Mouse (Mus musculus): ENCODE measurements around the gene Vti1a. TPM values are rescaled to one million over a fixed set of nuclear protein-coding genes. Genes with fewer than 3 reads are reported as not detected.

Gene Vti1a
- total and polyA plus RNA-seq, 2 experiments from 2014 or later = 6.6 to 12.5 TPM

DNA sequence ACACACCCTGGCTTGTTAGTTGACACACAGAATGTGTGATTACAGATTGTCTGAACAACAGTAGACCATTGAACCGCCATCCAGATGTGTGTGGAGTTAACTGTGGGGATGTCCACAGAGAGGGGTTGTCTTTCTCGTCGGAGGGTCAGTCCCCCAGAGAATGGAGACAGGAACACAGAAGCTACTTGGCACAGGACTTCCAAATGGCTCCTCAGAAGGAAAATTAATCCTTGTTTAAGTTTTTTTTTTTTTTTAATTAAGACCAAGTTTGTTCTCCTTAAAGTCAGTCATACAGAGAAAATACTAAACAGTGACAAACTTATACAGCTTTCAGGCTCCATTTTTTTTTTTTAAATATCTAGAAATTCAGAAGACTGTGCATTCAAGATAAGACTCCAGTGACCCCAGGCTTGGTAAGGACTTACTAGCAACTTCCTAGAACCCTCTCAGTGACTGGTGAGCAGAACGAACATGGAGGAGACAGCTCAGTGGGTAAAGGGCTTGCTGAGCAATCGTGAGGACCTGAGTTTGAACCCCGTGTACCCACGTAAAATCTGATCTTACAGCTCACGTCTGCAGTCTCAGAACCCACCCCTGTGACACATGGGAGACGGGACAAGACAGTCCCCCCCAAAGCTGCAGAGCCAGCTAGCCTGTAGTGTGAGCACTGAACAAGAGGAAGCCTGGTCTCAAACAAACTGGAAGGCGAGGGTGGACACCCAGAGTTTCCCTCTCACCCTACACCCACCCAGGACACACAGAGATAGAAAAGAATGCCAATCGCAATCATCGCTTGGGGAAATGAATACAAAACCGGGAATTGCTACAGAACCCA lies 248.2 kb downstream of the Vti1a start:
- Histone ChIP-seq H3K36me3 (replicated peaks; ENCODE audit: control insufficient read depth, insufficient read depth, low read length) (no peaks in the 10 kb centered on the region), H3K27ac (ENCODE audit: low read depth) (peak overlapping the region; percentile 55; the same call in 1 of the 2 replicates), H3K27me3 (ENCODE audit: control insufficient read depth, insufficient read depth, low read length) (no peaks in the 10 kb centered on the region), H3K4me3 (ENCODE audit: low read depth, low read length) (no peak overlapping the region), H3K4me1 (ENCODE audit: control insufficient read depth, insufficient read depth) (peaks cover 43% of the 10 kb centered on the region), H3K4me2 (ENCODE audit: low read depth, low read length) (no peak overlapping the region), H3K9me3 (replicated peaks; ENCODE audit: control insufficient read depth, low read length) (no peaks in the 10 kb centered on the region), H3K9ac (replicated peaks; ENCODE audit: low read depth, low read length) (no peak overlapping the region)
- ATAC-seq (ENCODE audit: insufficient read depth, low read depth) = no peak
- TF ChIP-seq EP300 (IDR thresholded peaks at IDR 0.05; ENCODE audit: low read depth) = no peak
- TF ChIP-seq CTCF (IDR thresholded peaks at IDR 0.05; ENCODE audit: low read depth) = no peak
- DNase-seq (ENCODE audit: low spot score) = no peak
- WGBS = 87% methylated on average over 13 of the region's 13 CpGs

DNA sequence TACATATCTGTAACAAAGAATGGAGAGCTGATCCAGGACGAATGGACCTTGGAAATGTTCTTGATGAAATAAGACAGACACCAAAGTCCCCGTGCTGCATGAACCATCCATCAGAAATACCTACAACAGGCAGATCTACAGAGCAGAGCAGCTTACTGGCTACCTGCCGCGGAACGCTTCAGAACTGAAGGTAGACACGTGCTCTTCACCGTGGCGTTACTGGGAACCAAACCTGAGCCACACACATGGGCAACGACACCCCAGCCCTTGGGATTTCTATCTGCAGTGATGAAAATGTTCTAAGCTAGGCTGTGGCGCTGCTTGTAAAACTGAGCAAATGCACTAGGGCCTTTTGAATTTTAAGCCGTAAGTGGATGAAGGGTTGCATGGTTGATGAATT lies 249.0 kb downstream of the Vti1a start:
- 93% methylated on average over 11 of the region's 11 CpGs for WGBS
- H3K9me3 ChIP-seq (replicated peaks; ENCODE audit: control insufficient read depth, low read length) = no peaks in the 10 kb centered on the region
- H3K27ac ChIP-seq (ENCODE audit: low read depth) = no peak overlapping the region
- no peak overlapping the region for H3K4me3 ChIP-seq (ENCODE audit: low read depth, low read length)
- DNase-seq (ENCODE audit: low spot score) (no peak), ATAC-seq (ENCODE audit: insufficient read depth, low read depth) (no peak)
- no peak for TF ChIP-seq EP300 (IDR thresholded peaks at IDR 0.05; ENCODE audit: low read depth)
- no peak for TF ChIP-seq CTCF (IDR thresholded peaks at IDR 0.05; ENCODE audit: low read depth)
- no peak overlapping the region for H3K4me2 ChIP-seq (ENCODE audit: low read depth, low read length)
- no peak overlapping the region for H3K9ac ChIP-seq (replicated peaks; ENCODE audit: low read depth, low read length)
- H3K4me1 ChIP-seq (ENCODE audit: control insufficient read depth, insufficient read depth) = peaks cover 51% of the 10 kb centered on the region
- H3K36me3 ChIP-seq (replicated peaks; ENCODE audit: control insufficient read depth, insufficient read depth, low read length) = no peaks in the 10 kb centered on the region
- no peaks in the 10 kb centered on the region for H3K27me3 ChIP-seq (ENCODE audit: control insufficient read depth, insufficient read depth, low read length)

DNA sequence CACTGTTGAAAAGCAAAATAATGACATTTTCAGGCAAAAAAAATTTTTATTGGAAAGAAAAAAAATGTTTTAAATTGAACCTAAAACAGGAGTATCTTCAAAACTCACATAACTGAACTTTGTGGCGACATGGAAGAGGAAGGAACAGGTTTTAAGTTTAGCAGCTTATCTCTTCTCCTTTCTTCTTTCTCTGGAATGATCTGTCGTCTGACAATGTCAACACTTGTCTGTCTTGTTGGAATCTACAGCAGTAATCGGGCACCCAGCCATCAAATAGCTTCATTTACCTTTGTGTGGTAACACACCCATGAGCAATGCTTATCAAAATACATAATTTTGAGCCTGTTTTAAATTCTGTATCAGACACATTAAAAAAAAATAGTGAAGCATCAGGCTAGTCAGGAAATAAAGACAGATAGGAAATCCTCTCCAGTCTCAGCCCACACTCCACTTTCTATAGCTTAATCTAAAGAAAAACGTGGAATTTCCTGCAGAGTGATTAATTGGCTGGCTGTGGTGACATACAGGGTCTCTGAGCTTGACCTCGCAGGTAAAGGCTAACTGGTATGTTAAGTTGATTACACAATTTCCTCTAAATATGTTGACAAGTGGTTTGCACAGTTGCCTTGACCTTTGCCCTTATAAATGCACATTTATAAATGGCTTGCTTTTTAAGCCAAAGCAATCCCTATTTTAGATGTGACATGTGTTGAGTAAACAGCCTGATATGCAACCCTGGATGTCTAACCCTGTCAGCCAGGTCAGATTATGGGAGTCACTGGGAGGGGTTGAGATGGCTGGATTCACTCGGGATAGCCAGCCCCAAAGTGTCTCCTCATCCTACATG lies 249.7 kb downstream of the Vti1a start:
- ATAC-seq (ENCODE audit: insufficient read depth, low read depth) = no peak
- Histone ChIP-seq H3K36me3 (replicated peaks; ENCODE audit: control insufficient read depth, insufficient read depth, low read length) (no peaks in the 10 kb centered on the region), H3K9me3 (replicated peaks; ENCODE audit: control insufficient read depth, low read length) (no peaks in the 10 kb centered on the region), H3K27ac (ENCODE audit: low read depth) (no peak overlapping the region), H3K4me2 (ENCODE audit: low read depth, low read length) (no peak overlapping the region), H3K27me3 (ENCODE audit: control insufficient read depth, insufficient read depth, low read length) (no peaks in the 10 kb centered on the region), H3K4me1 (ENCODE audit: control insufficient read depth, insufficient read depth) (peaks cover 57% of the 10 kb centered on the region), H3K9ac (replicated peaks; ENCODE audit: low read depth, low read length) (no peak overlapping the region), H3K4me3 (ENCODE audit: low read depth, low read length) (no peak overlapping the region)
- 52% methylated on average over 6 of the region's 6 CpGs for WGBS
- no peak for DNase-seq (ENCODE audit: low spot score)
- TF ChIP-seq CTCF (IDR thresholded peaks at IDR 0.05; ENCODE audit: low read depth) (no peak), EP300 (IDR thresholded peaks at IDR 0.05; ENCODE audit: low read depth) (no peak)

DNA sequence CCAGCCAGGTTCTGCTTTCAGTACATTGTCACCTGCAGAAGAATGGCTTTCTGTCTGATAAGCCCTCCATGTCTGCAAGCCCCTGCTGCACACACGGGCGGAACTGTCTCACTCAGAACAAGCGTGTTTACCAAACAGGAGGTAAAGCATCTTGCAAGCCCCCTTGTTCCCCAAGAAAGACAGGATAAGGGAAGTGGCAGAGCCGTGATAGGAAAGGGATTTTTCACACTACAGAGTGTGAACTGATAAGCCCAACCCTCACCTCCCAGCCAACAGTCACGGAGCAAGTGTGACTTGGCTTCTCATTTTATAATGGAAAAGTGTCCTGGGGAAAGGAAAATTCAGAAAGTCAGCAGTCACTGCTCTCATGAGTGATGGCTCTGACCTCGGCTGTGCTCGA lies 253.0 kb downstream of the Vti1a start:
- Histone ChIP-seq H3K4me2 (ENCODE audit: low read depth, low read length) (no peak overlapping the region), H3K4me3 (ENCODE audit: low read depth, low read length) (no peak overlapping the region), H3K27me3 (ENCODE audit: control insufficient read depth, insufficient read depth, low read length) (no peaks in the 10 kb centered on the region), H3K9me3 (replicated peaks; ENCODE audit: control insufficient read depth, low read length) (no peaks in the 10 kb centered on the region), H3K27ac (ENCODE audit: low read depth) (0 out of 2 replicates have a peak overlapping the region, but pooled peaks have one; percentile 20), H3K4me1 (ENCODE audit: control insufficient read depth, insufficient read depth) (peaks cover 51% of the 10 kb centered on the region), H3K36me3 (replicated peaks; ENCODE audit: control insufficient read depth, insufficient read depth, low read length) (no peaks in the 10 kb centered on the region), H3K9ac (replicated peaks; ENCODE audit: low read depth, low read length) (no peak overlapping the region)
- ATAC-seq (ENCODE audit: insufficient read depth, low read depth) (no peak; the same call in 1 of the 2 replicates), DNase-seq (ENCODE audit: low spot score) (no peak)
- 20% methylated on average over 7 of the region's 7 CpGs for WGBS
- TF ChIP-seq CTCF (IDR thresholded peaks at IDR 0.05; ENCODE audit: low read depth) = no peak
- TF ChIP-seq EP300 (IDR thresholded peaks at IDR 0.05; ENCODE audit: low read depth) = no peak

DNA sequence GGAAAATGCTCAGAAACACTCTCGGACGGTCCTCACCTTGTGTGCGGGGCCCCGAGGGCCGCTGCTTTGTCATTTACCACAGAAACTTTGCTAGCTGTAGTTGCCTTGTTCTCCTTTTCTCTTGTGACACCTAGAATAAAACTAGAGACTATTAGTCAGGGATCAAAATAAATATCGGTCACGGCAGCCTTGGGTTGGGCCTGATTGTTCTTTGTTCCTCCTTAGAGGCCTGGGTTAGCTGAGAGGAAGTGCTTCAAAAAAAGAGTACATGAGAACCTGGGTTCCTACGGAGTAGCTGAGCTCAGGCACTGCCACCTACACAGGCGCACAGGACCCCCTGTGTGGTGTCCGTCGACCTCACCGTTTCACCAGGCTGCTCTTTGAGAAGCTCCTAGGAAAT lies 253.8 kb downstream of the Vti1a start:
- H3K36me3 ChIP-seq (replicated peaks; ENCODE audit: control insufficient read depth, insufficient read depth, low read length) = no peaks in the 10 kb centered on the region
- DNase-seq (ENCODE audit: low spot score) (no peak), ATAC-seq (ENCODE audit: insufficient read depth, low read depth) (no peak)
- no peak overlapping the region for H3K4me2 ChIP-seq (ENCODE audit: low read depth, low read length)
- no peaks in the 10 kb centered on the region for H3K27me3 ChIP-seq (ENCODE audit: control insufficient read depth, insufficient read depth, low read length)
- H3K4me1 ChIP-seq (ENCODE audit: control insufficient read depth, insufficient read depth) = peaks cover 49% of the 10 kb centered on the region
- H3K4me3 ChIP-seq (ENCODE audit: low read depth, low read length) = no peak overlapping the region
- TF ChIP-seq EP300 (IDR thresholded peaks at IDR 0.05; ENCODE audit: low read depth) (no peak), CTCF (IDR thresholded peaks at IDR 0.05; ENCODE audit: low read depth) (no peak)
- 72% methylated on average over 12 of the region's 12 CpGs for WGBS
- H3K9me3 ChIP-seq (replicated peaks; ENCODE audit: control insufficient read depth, low read length) = no peaks in the 10 kb centered on the region
- 0 out of 2 replicates have a peak overlapping the region, but pooled peaks have one; percentile 13 for H3K27ac ChIP-seq (ENCODE audit: low read depth)
- no peak overlapping the region for H3K9ac ChIP-seq (replicated peaks; ENCODE audit: low read depth, low read length)
